ENCODE assay signal across 20 mouse cellular contexts in the genomic region with DNA sequence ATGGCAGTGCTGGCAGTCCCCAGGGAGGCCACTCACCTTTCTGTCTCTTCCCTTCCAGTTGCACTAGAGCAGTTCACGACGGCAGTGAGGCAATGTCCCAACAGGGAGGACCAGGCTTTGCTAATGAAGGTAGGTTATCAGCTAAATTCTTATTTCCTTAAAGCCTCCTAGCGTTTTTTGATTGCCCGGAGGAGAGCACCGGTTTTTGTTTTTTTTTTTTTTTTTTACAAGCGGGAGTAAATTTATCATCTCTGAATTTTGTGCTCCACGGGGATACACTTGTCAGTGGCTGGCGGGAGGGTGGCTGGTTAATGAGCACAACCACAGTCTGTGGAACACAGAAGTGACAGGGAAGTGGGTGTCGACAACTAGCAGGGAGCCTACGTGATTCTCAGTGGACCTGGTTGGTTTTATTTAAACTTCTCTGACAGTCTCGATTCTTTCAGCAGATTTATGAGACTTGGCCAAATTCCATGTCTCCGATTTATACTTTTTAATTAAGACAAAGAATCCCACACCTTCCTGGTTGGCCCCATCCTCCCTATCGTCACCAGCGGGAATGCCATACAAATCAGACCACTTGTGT. TPM values are rescaled to one million over a fixed set of nuclear protein-coding genes. Genes with fewer than 3 reads are reported as not detected.
A peak's percentile ranks its signal among the peaks of the same experiment; 100 is the strongest.
DNase-seq lines count a peak whose midpoint lies in the region; ATAC-seq and TF ChIP-seq lines count a peak whose summit lies in the region.
"Had no signal": no experiment of that assay in that cellular context is flagged by ENCODE, and none has a peak within 500 bp of the region (broad histone marks: within the 10 kb centered on the region; RNA-seq: fewer than 3 reads in every experiment).

No protein-coding gene starts in this region.

- no peak for DNase-seq in frontal cortex, postnatal 14 days (ENCODE audit: low spot score in 2 of 2)
- no peak for DNase-seq in heart, postnatal 25 days (ENCODE audit: low spot score)
- DNase-seq in lung, embryonic 14.5 days = peak; percentile 13
- DNase-seq in lung, postnatal 4 days = no peak
- peak; percentile 16 for DNase-seq in mesoderm, embryonic 11.5 days (ENCODE audit: low read depth, low spot score)
- DNase-seq in Muller cell, postnatal 12 days (ENCODE audit: inconsistent ontology term) = no peak
- DNase-seq: cerebellum, postnatal 14 days; gastrocnemius, postnatal 14 days; kidney, adult 11 months; liver; lung, adult 18-20 months; thymus, adult 18-20 months had no signal

- H3K9me3 ChIP-seq in heart, embryonic 16.5 days (replicated peaks; ENCODE audit: control insufficient read depth, low read length) = peaks cover 1% of the 10 kb centered on the region
- no peaks in the 10 kb centered on the region for H3K9me3 ChIP-seq in lung, embryonic 14.5 days (ENCODE audit: low read depth, low read length)
- H3K9me3 ChIP-seq: forebrain, embryonic 15.5 days; hindbrain, embryonic 15.5 days had no signal

- no peak overlapping the region for H3K9ac ChIP-seq in heart, embryonic 16.5 days (ENCODE audit: low read length)
- no peak overlapping the region for H3K9ac ChIP-seq in lung, embryonic 14.5 days
- H3K9ac ChIP-seq: forebrain, embryonic 15.5 days; hindbrain, embryonic 15.5 days had no signal

- H3K4me2 ChIP-seq in heart, embryonic 16.5 days (ENCODE audit: low read depth, low read length) = peak overlapping the region; percentile 48
- H3K4me2 ChIP-seq in lung, embryonic 14.5 days = no peak overlapping the region
- H3K4me2 ChIP-seq: forebrain, embryonic 15.5 days; hindbrain, embryonic 15.5 days had no signal

- no peaks in the 10 kb centered on the region for H3K36me3 ChIP-seq in heart, embryonic 16.5 days (ENCODE audit: control insufficient read depth, insufficient read depth)
- H3K36me3 ChIP-seq in lung, embryonic 14.5 days (ENCODE audit: insufficient read depth) = no peaks in the 10 kb centered on the region
- H3K36me3 ChIP-seq: forebrain, embryonic 15.5 days; hindbrain, embryonic 15.5 days had no signal

- no peak for TF ChIP-seq CTCF in lung, embryonic 14.5 days (IDR thresholded peaks at IDR 0.05; ENCODE audit: low read depth)

- 23% methylated on average over 14 of the region's 14 CpGs for WGBS in heart, embryonic 16.5 days
- WGBS in lung, embryonic 14.5 days = 46% methylated on average over 14 of the region's 14 CpGs

- H3K4me1 ChIP-seq in heart, embryonic 16.5 days (ENCODE audit: control insufficient read depth, insufficient read depth, low read length) = peaks cover 21% of the 10 kb centered on the region
- no peaks in the 10 kb centered on the region for H3K4me1 ChIP-seq in lung, embryonic 14.5 days (ENCODE audit: insufficient read depth)
- H3K4me1 ChIP-seq: forebrain, embryonic 15.5 days; hindbrain, embryonic 15.5 days had no signal

- intact Hi-C loops in heart, postnatal 25 days (cut with DNase I) = no loop called here

- peak; percentile 79 for ATAC-seq in frontal cortex, adult (ENCODE audit: low TSS enrichment)
- no peak for ATAC-seq in heart, embryonic 16.5 days (replicated peaks; ENCODE audit: extremely low read depth, insufficient read depth, low FRiP score)
- no peak for ATAC-seq in lung, embryonic 14.5 days (ENCODE audit: insufficient read depth)
- ATAC-seq: forebrain, embryonic 15.5 days; midbrain, embryonic 16.5 days had no signal

- no peaks in the 10 kb centered on the region for H3K27me3 ChIP-seq in heart, embryonic 16.5 days (ENCODE audit: control insufficient read depth, insufficient read depth, low read length)
- no peaks in the 10 kb centered on the region for H3K27me3 ChIP-seq in lung, embryonic 14.5 days (ENCODE audit: insufficient read depth, low read length)
- H3K27me3 ChIP-seq: forebrain, embryonic 15.5 days; hindbrain, embryonic 15.5 days had no signal

- H3K4me3 ChIP-seq in heart, embryonic 16.5 days (ENCODE audit: low read length) = no peak overlapping the region; the same call in none of the 2 replicates
- H3K4me3 ChIP-seq in lung, embryonic 14.5 days (ENCODE audit: low read depth, low read length) = no peak overlapping the region
- H3K4me3 ChIP-seq: forebrain, embryonic 15.5 days; hindbrain, embryonic 15.5 days; layer of hippocampus, adult 2 months; left cerebral cortex, adult 2 months had no signal

- H3K27ac ChIP-seq in heart, embryonic 16.5 days (ENCODE audit: low read length) = peak overlapping the region; percentile 46
- no peak overlapping the region for H3K27ac ChIP-seq in lung, embryonic 14.5 days (ENCODE audit: low read depth)
- H3K27ac ChIP-seq: forebrain, embryonic 15.5 days; hindbrain, embryonic 15.5 days; layer of hippocampus, adult 2 months; left cerebral cortex, adult 2 months; macrophage had no signal

RNA-seq across cellular contexts. Expression of a gene that starts 39.4 kb away (rescaled TPM):
- 20.4 and 23.2 TPM in 2 replicates for polyA plus RNA-seq in heart, embryonic 16.5 days (2015; fragmentation: Nextera tagmentation; extraction: Ambion mirVana)
- 10 to 100 TPM; 15.2 to 18.8 TPM for total RNA-seq in heart, postnatal 25 days (2021)
- polyA plus RNA-seq in lung, embryonic 14.5 days (2014; fragmentation: Nextera tagmentation; extraction: Ambion mirVana) = 27.9 and 29.9 TPM in 2 replicates

Comparison
In these comparisons a context has a peak if more than half of its experiments do, and no peak if none do; other contexts are left out.
1. DNase-seq: peak in lung, embryonic 14.5 days (single experiment) and mesoderm, embryonic 11.5 days (single experiment); none in frontal cortex, postnatal 14 days (0 of 2), heart, postnatal 25 days (single experiment), lung, postnatal 4 days (0 of 2) and Muller cell, postnatal 12 days (single experiment).